Mouse (Mus musculus): ENCODE measurements around the gene Rims3. TPM values are rescaled to one million over a fixed set of nuclear protein-coding genes. Genes with fewer than 3 reads are reported as not detected.
A peak's percentile ranks its signal among the peaks of the same experiment; 100 is the strongest.

Gene Rims3
- total and polyA plus RNA-seq, 2 experiments from 2014 or later: 0.04 to 0.05 TPM

DNA sequence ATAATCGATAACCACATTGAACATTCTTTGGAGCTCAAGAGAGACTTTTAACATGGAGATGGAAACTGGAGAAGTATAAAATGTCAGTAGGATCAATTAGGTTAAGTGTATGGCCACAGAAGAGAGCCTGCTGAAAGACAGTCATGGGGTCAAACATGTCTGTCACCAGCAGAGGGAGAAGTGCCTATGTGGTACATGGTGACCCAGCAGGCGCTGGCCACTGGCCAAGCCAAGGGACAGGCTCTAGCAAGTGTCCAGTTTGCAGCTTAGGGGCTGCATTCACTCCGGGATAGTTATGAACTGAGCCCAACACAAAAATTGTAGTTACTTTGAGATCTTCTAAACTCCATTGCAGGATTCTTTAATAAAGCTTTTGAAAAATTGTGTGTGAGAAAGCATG, 74.1 kb downstream of the Rims3 start:
- DNase-seq (ENCODE audit: low spot score) (peak; percentile 30), ATAC-seq (ENCODE audit: insufficient read depth, low read depth) (no peak)
- H3K27me3 ChIP-seq (ENCODE audit: control insufficient read depth, insufficient read depth, low read length): no peaks in the 10 kb centered on the region
- H3K4me3 ChIP-seq (ENCODE audit: low read depth, low read length): no peak overlapping the region
- no peak overlapping the region for H3K9ac ChIP-seq (replicated peaks; ENCODE audit: low read depth, low read length)
- H3K9me3 ChIP-seq (replicated peaks; ENCODE audit: control insufficient read depth, low read length): peaks cover 4% of the 10 kb centered on the region
- TF ChIP-seq CTCF (IDR thresholded peaks at IDR 0.05; ENCODE audit: low read depth) (peak; percentile 27; the same call in 1 of the 2 replicates), EP300 (IDR thresholded peaks at IDR 0.05; ENCODE audit: low read depth) (no peak)
- WGBS: 75% methylated on average over 3 of the region's 3 CpGs
- H3K4me1 ChIP-seq (ENCODE audit: control insufficient read depth, insufficient read depth): no peaks in the 10 kb centered on the region
- H3K36me3 ChIP-seq (replicated peaks; ENCODE audit: control insufficient read depth, insufficient read depth, low read length): peaks cover 22% of the 10 kb centered on the region
- no peak overlapping the region for H3K27ac ChIP-seq (ENCODE audit: low read depth)
- H3K4me2 ChIP-seq (ENCODE audit: low read depth, low read length): no peak overlapping the region

- no peaks in the 10 kb centered on the region for H3K27me3 ChIP-seq (ENCODE audit: control insufficient read depth, insufficient read depth, low read length)
- peaks cover 34% of the 10 kb centered on the region for H3K36me3 ChIP-seq (replicated peaks; ENCODE audit: control insufficient read depth, insufficient read depth, low read length)
- no peak overlapping the region for H3K9ac ChIP-seq (replicated peaks; ENCODE audit: low read depth, low read length)
- 95% methylated on average over 18 of the region's 18 CpGs for WGBS
- H3K27ac ChIP-seq (ENCODE audit: low read depth): no peak overlapping the region
- DNase-seq (ENCODE audit: low spot score) (no peak), ATAC-seq (ENCODE audit: insufficient read depth, low read depth) (no peak)
- H3K4me3 ChIP-seq (ENCODE audit: low read depth, low read length): no peak overlapping the region
- TF ChIP-seq EP300 (IDR thresholded peaks at IDR 0.05; ENCODE audit: low read depth): no peak
- TF ChIP-seq CTCF (IDR thresholded peaks at IDR 0.05; ENCODE audit: low read depth): no peak
- H3K4me2 ChIP-seq (ENCODE audit: low read depth, low read length): no peak overlapping the region
- H3K4me1 ChIP-seq (ENCODE audit: control insufficient read depth, insufficient read depth): no peaks in the 10 kb centered on the region
- H3K9me3 ChIP-seq (replicated peaks; ENCODE audit: control insufficient read depth, low read length): peaks cover 4% of the 10 kb centered on the region
These were observed 76.1 kb downstream of the Rims3 start for GRCm38 (mm10) chr4:120930736-120931135.

DNA sequence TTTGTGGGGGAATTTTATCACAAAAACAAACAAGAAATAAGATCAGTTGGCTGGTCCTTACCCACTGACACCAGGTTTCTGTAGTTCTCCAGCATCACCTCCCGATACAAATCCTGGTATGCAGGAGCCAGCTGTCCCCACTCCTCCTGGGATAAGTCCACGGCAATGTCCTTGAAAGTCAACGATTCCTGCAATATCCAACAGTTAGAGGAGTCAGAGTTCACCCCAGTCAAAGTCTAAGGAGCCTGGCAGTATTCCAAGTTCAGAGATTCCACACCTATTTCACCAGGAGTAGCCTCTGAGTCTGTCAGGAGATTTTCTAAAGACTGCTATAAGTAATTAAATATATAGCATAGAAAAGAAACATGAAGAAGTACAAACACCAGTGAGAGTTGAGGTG, 80.4 kb downstream of the Rims3 start:
- Histone ChIP-seq H3K9ac (replicated peaks; ENCODE audit: low read depth, low read length) (no peak overlapping the region), H3K9me3 (replicated peaks; ENCODE audit: control insufficient read depth, low read length) (peaks cover 4% of the 10 kb centered on the region), H3K27ac (ENCODE audit: low read depth) (no peak overlapping the region), H3K4me3 (ENCODE audit: low read depth, low read length) (no peak overlapping the region), H3K27me3 (ENCODE audit: control insufficient read depth, insufficient read depth, low read length) (no peaks in the 10 kb centered on the region), H3K4me1 (ENCODE audit: control insufficient read depth, insufficient read depth) (no peaks in the 10 kb centered on the region), H3K36me3 (replicated peaks; ENCODE audit: control insufficient read depth, insufficient read depth, low read length) (peaks cover 34% of the 10 kb centered on the region), H3K4me2 (ENCODE audit: low read depth, low read length) (no peak overlapping the region)
- TF ChIP-seq EP300 (IDR thresholded peaks at IDR 0.05; ENCODE audit: low read depth) (no peak), CTCF (IDR thresholded peaks at IDR 0.05; ENCODE audit: low read depth) (no peak)
- WGBS: 46% methylated on average over 3 of the region's 3 CpGs
- no peak for DNase-seq (ENCODE audit: low spot score)
- no peak for ATAC-seq (ENCODE audit: insufficient read depth, low read depth)

Small RNA genes lying within 50 kb of the gene (microRNA-seq; reads per million reads assigned to microRNA genes)
- gene Gm23936: not detected

Other genes starting within 250 kb of the Rims3 start
- gene Cited4, start 188.2 kb upstream of the Rims3 start, total RNA-seq (2014; rRNA removed; ENCODE audit: low replicate concordance): 106 and 123 TPM in 2 replicates
- 51.0 and 74.0 TPM in 2 replicates for gene Cited4, start 188.2 kb upstream of the Rims3 start, polyA plus RNA-seq (2015; fragmentation: Nextera tagmentation; extraction: Ambion mirVana)
- gene Kcnq4, start 106.2 kb upstream of the Rims3 start, total RNA-seq (2014; rRNA removed; ENCODE audit: low replicate concordance): 0.85 and 2.9 TPM in 2 replicates
- 0.57 and 0.78 TPM in 2 replicates for gene Kcnq4, start 106.2 kb upstream of the Rims3 start, polyA plus RNA-seq (2015; fragmentation: Nextera tagmentation; extraction: Ambion mirVana)
- 165 and 174 TPM in 2 replicates for gene Nfyc, start 23.2 kb upstream of the Rims3 start, total RNA-seq (2014; rRNA removed; ENCODE audit: low replicate concordance)
- 84.4 and 91.1 TPM in 2 replicates for gene Nfyc, start 23.2 kb upstream of the Rims3 start, polyA plus RNA-seq (2015; fragmentation: Nextera tagmentation; extraction: Ambion mirVana)
- 0.80 and 1.2 TPM in 2 replicates for gene Exo5, start 70.2 kb downstream of the Rims3 start, total RNA-seq (2014; rRNA removed; ENCODE audit: low replicate concordance)
- 5.7 and 6.1 TPM in 2 replicates for gene Exo5, start 70.2 kb downstream of the Rims3 start, polyA plus RNA-seq (2015; fragmentation: Nextera tagmentation; extraction: Ambion mirVana)
- gene Zfp69, start 96.9 kb downstream of the Rims3 start, total RNA-seq (2014; rRNA removed; ENCODE audit: low replicate concordance): 2.0 and 5.5 TPM in 2 replicates
- 3.8 and 4.2 TPM in 2 replicates for gene Zfp69, start 96.9 kb downstream of the Rims3 start, polyA plus RNA-seq (2015; fragmentation: Nextera tagmentation; extraction: Ambion mirVana)
- gene Smap2, start 162.4 kb downstream of the Rims3 start, total RNA-seq (2014; rRNA removed; ENCODE audit: low replicate concordance): 18.9 and 20.9 TPM in 2 replicates
- 6.9 and 7.5 TPM in 2 replicates for gene Smap2, start 162.4 kb downstream of the Rims3 start, polyA plus RNA-seq (2015; fragmentation: Nextera tagmentation; extraction: Ambion mirVana)
- 2.2 and 11.3 TPM in 2 replicates for gene Col9a2, start 184.6 kb downstream of the Rims3 start, total RNA-seq (2014; rRNA removed; ENCODE audit: low replicate concordance)
- 1.8 and 2.2 TPM in 2 replicates for gene Col9a2, start 184.6 kb downstream of the Rims3 start, polyA plus RNA-seq (2015; fragmentation: Nextera tagmentation; extraction: Ambion mirVana)
- gene Zmpste24, start 243.4 kb downstream of the Rims3 start, total RNA-seq (2014; rRNA removed; ENCODE audit: low replicate concordance): 11.1 and 13.3 TPM in 2 replicates
- 17.0 and 17.8 TPM in 2 replicates for gene Zmpste24, start 243.4 kb downstream of the Rims3 start, polyA plus RNA-seq (2015; fragmentation: Nextera tagmentation; extraction: Ambion mirVana)

Measured in heart, postnatal 0 days (tissue).